Mouse (Mus musculus) monocyte, adult 5-6 weeks (primary cell): ENCODE results near the gene Snx10. TPM values are rescaled to one million over a fixed set of nuclear protein-coding genes. Genes with fewer than 3 reads are reported as not detected.
"Not testable (repeated sequence)": the region's sequence is repeated elsewhere in the genome, so short reads cannot be mapped to it uniquely, and the experiment has no call there.

Source experiments
- ATAC-seq: fragments of 153-309, 156-312 bp; replicated peaks from 2 replicates; pipeline ENCODE4 v1.8.0; 2017; ENCODE audit warnings: mild to moderate bottlenecking; ENCODE audit not compliant: low TSS enrichment, insufficient number of reproducible peaks, severe bottlenecking, poor library complexity, low FRiP score
- total RNA-seq: library from RNA; stranded (forward); fragments of 200-1000, 200-491, 200-594 nt; gene quantifications from 3 replicates; pipeline ENCODE4 v1.2.3, GENCODE M21; 2017

Gene Snx10
- 79.7 to 97.3 TPM (median 87.0 TPM) in 3 replicates for total RNA-seq

DNA sequence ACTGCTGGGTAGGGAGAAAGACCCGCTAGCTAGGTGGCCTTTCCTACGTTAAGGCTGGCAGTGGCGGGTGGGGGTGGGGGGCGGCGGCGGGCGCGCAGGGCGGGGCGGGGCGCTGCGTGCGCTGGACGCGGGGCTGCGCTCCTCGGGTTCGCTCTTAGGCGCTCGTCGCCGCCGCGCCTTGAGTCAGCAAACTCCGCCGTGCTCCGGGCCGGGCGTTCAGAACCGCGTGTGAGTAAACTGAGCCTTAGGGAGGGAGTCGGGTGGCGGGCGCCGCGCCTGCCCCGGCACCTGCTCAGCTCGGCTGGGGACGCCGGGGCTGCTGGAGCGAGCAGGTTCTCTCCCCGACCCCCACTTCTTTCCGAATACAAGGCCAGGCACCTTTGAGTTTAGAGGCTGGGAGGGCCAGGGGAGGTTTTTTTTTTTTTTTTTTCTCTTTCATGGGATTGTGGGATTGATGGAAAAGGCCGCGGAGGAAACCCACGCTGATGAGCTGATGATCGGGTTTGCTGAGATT lies at the start of gene Snx10:
TSS of gene Snx10 (plus strand) at position 95 of the 514 bp plus-strand sequence.
- no peak for ATAC-seq

DNA sequence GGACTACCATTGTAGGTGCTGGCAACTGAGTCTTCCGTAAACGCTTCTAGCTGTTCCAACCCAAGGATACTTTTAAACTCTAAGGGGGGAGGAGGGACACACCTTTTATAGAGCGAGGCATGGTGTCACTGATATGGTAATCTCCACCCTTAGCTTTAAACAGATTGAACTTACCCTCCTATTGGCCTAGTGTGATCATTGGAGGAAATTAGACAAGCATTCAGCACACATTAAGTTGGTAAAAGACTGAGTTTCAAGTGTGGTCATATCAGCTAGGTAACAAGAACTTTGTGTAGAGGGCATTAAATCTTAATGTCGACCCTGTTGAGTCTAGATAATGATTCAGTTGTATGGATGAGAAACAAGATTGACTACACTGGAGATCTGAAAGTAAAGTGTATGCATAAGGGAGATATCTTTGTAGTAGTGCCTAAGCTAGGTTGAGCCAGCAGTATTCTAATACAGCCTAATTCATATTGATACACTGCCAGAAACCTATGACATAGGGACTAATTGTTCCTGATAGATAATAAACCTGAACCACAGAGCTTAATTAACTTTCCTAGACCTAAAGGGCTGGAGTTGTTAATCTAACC lies 44.5 kb upstream of the Snx10 start:
- no peak for ATAC-seq

DNA sequence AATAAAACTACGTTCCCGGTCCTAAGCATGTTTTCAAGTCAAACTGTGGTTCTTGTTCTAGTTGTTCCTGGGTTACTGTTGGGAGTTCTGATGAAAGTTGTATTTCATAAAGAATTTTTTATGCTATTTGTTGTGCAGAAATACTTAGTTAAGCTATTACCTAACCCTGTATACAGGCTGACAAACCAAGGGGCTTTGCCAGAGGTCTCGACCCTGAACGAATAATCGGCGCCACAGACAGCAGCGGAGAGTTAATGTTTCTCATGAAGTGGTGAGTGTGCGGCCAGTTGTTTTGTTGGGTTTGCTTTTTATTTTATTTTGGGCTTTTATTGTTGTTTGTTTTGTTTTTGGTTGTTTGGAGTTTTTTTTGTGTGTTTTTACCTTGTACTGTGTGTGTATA lies 42.2 kb upstream of the Snx10 start:
- ATAC-seq = no peak

DNA sequence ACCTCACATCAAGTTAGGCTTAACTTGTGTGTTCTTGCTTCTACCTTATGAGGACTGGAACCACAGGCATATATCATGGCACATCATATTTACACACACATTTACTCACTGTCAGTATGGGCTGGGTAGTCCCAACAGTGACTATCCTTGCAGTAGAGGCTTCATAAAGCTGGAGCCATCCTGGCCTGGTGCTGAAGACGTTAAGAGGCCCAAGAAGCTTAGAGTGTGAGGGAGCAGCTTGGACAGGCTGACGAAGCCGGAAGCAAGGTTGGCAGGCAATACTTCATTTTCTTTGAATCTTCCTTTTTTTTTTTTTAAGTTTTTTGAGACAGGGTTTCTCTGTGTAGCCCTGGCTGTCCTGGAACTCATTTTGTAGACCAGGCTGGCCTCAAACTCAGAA lies 39.8 kb upstream of the Snx10 start:
- no peak for ATAC-seq

DNA sequence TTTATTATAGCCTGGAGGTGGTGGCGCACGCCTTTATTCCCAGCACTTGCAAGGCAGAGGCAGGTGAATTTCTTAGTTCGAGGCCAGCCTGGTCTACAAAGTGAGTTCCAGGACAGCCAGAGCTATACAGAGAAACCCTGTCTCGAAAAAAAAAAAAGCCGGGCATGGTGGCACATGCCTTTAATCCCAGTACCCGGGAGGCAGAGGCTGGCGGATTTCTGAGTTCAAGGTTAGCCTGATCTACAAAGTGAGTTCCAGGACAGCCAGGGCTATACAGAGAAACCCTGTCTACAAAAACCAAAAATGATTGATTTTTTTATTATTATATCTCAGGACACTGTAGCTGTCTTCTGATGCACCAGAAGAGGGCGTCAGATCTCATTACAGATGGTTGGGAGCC lies 39.1 kb upstream of the Snx10 start:
- ATAC-seq = not testable (repeated sequence)

DNA sequence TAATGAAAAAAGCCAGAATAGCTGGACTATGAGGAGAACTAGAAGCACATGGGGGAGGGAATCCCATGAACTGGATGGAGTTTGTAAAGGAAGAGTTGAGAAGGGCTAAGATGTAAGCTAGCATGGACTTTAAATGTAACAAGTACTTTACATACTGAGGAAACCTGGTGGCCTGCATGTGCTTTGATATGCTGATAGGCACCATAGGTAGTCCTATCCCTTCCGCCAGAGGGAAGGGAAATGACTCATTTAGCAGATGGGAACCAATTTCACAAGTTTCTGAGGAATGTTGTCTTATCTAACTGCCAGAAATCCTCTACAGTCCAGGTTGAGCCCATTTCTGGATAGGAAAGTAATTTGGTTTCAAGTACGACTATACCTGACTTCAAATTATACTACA lies 38.1 kb upstream of the Snx10 start:
- no peak for ATAC-seq

DNA sequence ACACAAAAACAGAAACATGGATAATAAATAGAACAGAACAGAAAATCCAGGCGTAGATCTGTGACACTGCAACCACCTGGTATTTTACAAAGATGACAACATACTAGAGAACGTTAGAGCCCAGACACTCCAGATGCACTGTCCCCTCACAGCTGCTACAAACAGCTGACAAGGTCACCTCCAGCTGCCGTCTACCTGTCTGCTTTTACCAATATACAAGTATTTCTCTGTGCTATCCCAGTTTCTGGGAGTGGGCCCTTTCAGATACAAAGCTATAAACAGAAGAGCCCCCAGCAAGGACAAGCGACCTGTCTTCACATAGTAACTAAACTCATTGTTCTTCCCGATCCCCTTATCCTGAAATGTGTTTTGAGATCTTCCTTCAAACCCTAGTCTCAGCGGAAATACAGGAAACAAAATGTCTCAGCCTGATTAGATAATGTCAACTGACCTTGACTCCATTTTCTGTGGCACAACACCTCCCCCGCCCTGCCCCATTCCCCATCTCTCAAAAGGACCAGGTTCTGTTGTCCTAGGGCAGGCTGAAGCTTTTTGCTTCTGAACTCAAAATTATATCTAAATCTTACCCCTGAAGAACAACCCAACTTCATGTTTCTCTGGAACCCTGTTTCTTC lies 37.5 kb upstream of the Snx10 start:
- no peak for ATAC-seq

DNA sequence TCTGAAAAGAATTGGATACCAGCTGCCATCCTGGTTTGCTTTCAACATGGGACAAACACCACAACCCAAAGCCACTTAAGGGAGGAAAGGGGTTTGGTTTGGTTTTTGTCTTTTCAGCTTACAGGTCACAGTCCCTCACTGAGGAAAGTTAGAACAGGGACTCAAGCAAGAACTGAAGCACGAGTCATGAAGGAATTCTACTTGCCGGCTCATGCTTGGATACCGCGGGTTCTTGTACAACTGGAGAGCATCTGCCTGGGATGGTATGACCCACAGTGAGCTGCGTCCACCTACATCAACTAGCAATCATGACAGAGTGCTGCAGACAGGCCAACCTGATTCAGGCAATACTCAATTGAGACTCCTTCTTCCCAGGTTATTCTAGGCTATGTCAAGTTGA lies 37.0 kb upstream of the Snx10 start:
- ATAC-seq = no peak

DNA sequence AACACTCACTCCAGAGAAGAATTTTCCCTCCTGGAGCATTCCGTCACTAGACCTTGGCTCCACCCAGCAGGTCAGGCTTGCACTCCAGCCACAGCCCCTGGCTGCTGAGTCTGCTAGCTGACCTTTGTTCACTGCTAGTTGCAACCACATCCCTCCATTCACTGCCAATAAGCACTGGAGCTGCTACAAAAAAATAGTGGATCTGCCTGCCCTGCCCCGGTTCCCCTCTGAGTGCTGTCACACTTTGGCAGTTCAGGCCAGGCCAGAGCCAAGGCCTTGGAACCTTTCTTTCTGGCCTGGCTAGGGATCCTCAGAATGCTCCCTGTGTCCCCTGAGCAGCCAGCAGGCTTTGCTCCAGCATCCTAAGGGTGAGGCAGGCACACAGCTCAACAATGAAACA lies 33.9 kb upstream of the Snx10 start:
- ATAC-seq = no peak

DNA sequence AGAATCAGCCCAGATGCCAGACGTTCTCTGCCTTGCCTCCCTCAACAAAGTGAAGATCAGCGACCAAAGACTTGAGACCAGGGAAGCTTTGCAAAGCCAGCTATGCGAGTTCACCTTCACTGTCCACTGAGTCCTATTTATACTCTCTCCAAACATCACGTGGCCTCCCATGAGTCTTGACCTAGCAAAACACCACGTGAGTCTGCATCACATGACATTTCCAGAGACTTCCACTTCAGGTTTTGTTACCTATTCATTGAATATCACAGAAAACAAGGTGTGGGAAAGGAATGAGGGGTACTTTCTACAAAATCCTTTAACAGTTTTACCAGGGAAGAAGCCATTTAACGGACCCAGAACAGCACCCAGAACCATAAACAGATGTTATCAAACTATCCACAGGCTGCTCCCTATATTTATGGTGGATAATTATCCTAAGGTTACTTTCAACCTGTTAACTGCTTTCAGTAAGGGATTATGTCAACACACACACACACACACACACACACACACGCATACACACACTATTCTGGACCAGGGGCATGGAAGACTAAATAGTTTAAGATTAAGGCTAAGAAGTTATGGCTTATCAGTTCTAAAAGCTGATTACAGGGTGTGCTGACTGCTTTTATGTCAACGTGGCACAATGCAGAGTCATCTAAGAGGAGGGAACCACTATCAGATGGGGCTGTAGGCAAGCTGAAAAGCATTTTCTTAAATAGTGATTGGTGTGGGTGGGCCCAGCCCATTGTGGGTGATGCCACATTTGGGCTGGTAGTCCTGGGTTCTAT lies 26.2 kb upstream of the Snx10 start:
- no peak for ATAC-seq

DNA sequence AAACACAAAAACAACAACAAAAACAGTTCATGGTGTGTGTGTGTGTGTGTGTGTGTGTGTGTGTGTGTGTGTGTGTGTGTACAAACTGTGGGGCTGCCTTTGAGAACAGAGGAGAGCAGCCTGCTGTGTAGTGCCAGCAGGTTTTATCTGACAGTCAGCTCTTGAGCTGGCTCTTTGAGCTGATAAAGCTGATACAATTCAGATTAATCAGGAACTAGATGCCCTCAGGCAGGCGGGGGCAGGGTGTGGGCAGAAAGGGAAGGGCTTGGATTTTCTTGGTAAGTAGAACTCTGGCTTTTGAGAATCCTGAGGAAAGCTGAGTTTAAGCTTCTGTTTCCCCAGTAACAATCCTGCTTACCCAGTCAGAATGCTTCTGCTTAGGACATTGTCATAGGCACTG lies 18.0 kb upstream of the Snx10 start:
- no peak for ATAC-seq

DNA sequence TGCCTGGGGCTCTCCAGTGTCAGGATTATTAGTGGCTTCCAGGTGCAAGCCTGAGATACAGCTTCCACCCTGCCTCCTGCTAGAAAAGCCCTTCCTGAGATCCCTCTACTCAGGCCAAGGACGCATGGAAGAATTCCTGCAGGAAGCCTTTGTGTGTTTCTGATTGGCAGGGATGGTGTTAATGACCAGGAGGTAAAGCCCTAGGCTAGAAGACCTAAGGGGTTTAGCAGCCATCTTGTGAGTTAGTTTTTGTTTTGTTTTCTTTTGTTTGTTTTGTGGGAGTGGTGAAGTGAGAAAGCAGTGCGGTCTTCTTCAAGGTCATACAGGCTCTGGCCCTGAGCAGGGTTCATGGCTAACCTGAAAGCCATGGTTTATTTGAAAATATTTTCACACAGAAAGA lies 16.1 kb upstream of the Snx10 start:
- ATAC-seq = no peak

DNA sequence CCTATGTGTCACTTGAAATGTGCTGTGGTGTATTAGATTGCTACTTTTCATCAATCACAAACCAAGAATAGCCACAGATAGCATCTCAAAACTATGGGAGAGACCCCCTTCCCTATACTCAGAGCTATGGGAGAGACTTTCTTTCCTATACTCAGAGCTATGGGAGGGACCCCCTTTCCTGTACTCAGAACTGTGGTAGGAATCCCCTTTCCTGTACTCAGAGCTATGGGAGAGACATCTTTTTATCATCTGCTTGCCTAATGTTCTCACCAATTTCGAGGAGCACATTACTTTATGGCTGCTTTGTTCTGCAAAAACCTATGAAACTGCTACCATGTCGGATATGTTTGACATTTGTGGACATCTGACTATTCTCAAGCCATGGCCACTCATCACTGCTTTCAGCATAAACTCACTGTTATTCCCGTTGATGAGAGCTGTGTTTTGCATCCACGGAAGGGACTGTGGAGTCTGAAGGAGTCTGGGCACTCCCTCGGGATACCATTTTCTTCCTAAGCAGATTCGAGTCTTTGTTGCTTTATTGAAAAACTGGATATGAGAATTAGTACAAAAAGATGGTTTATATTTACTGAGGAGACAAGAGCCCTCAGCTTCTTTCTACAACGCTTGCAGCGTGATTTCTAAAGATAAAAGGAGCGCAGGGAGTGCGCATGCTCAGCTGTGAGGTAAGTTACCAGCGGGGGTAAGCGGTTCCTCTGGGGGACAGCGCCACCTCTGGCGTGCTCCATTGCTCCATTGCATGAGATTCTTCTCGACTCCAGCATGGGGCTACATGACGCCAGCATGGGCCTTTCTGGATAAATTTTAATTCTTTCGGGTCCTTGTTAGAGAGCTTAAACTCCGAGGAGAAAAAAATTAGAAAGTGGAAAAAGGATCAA lies 14.7 kb upstream of the Snx10 start:
- peak; percentile 94 for ATAC-seq

DNA sequence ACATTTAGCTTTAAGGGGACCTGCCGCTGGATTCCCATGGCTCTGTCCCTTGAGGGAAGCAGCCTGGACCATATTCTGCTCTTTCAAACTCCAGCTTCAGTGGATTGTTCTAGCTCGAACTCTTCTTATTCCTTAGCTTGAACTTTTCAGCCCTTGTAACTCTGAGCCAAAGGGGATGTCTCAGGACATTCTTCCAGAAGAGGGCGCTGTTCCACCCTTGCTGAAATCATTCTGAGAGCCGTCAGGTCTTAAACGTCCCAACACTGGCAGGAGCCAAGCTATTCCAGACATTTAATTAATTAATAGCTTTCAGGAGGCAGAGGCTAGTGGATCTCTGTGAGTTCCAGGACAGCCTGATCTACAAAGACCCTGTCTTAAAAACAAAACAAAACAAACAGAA lies 13.6 kb upstream of the Snx10 start:
- peak; percentile 64; the same call in 1 of the 2 replicates for ATAC-seq

DNA sequence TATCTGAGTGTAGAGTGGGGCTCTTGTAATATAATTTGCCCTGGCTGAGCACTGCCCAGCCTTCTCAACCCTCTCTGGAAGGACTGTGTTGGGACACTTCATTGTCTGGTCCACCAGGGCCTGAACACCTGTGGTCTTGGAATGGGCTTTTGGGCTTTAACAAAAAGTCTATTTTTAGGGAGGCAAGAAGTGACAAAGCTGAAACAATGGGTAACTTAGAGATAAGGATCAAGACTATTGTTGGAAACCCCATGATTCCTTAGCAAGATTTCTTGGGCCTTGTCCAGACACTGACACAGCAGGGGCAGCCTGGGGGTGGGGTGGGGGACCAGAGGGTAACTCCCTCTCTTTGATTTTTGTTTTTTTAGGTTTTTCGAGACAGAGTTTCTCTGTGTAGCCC lies 12.8 kb upstream of the Snx10 start:
- no peak for ATAC-seq

DNA sequence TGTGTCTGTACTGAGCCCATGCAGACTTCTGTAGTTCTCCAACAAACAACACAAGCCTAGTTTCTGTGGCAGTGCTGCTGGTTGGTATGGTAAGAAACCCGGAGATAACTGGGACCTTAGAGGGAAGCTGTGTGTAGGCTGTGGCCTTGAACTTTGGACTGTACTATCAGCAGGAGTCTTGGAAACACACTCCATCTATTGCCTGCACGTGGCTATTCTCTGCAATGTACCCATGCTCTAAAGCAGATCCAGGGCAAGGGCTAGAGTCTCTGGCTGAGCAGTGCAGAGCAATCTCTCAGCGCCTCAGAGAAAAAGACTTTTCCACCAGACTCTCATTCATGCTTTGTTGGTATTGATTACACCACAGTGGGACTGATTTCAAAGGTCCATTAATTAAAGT lies 10.0 kb upstream of the Snx10 start:
- ATAC-seq = no peak

DNA sequence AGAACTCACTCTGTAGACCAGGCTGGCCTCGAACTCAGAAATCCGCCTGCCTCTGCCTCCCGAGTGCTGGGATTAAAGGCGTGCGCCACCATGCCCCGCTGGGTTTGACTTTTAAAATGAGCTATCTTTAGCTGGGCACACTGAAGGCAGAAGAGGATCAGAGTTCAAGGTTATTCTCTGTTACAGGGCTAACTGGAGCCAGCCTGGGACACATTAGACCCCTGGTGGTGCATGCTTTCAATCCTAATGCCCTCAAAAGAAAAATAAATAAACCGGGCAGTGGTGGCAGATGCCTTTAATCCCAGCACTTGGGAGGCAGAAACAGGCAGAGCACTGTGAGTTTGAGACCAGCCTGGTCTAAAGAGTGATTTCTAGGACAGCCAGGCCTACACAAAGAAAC lies 8.8 kb upstream of the Snx10 start:
- no peak for ATAC-seq

DNA sequence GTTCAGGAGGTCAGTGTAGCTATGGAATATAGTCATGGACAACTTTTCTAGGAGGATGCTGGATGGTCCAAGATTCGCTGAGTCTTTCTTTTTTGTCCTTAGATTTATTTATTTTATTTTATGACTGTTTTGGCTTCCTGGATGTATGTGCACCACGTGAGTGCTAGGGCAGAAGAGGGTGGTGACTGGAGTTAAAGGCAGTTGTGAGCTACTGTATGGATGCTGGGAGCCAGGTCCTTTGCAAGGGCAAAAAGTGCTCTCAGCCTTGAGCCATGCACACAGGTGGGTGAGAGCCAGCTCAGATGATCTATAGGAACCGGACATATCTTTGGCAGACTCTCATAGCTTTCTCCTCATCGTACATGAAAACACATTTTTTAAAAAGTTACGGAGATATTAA lies 391 bp upstream of the Snx10 start:
- no peak for ATAC-seq
